Mouse (Mus musculus) embryonic facial prominence, embryonic 14.5 days (tissue): Measurements from ENCODE around the gene Fsd2. TPM values are rescaled to one million over a fixed set of nuclear protein-coding genes. Genes with fewer than 3 reads are reported as not detected.

Experiments
- ATAC-seq: fragments of 200-750 bp; cut with Nextera tagmentation; 2 replicates; pipeline ENCODE4 v1.8.0; 2017; ENCODE audit warnings: low read depth, moderate number of reproducible peaks, moderate TSS enrichment
- DNase-seq: peaks from one replicate; pipeline ENCODE4 v3.0.0-alpha.2; 2015; ENCODE audit warnings: low spot score
- H3K27ac ChIP-seq: fragments of 300-500 bp; sonication (generic); replicated peaks from 2 replicates; pipeline ENCODE4 v1.5.1; 2014; ENCODE audit warnings: low read depth, mild to moderate bottlenecking, low read length, moderate library complexity
- H3K27me3 ChIP-seq: fragments of 300-500 bp; sonication (generic); replicated peaks from 2 replicates; pipeline ENCODE4 v1.6.1; 2014; ENCODE audit warnings: low read length; ENCODE audit not compliant: control insufficient read depth, insufficient read depth
- H3K36me3 ChIP-seq: fragments of 300-500 bp; sonication (generic); 2 replicates; pipeline ENCODE4 v1.6.1; 2014; ENCODE audit warnings: low read length, mixed read lengths; ENCODE audit not compliant: control insufficient read depth, insufficient read depth
- H3K4me1 ChIP-seq: fragments of 300-500 bp; sonication (generic); 2 replicates; pipeline ENCODE4 v1.6.1; 2014; ENCODE audit warnings: antibody characterized with exemption, low read length; ENCODE audit not compliant: control insufficient read depth, insufficient read depth
- H3K4me2 ChIP-seq: fragments of 300-500 bp; sonication (generic); 2 replicates; pipeline ENCODE4 v1.6.1; 2014; ENCODE audit warnings: low read depth, mild to moderate bottlenecking, low read length, moderate library complexity, mixed read lengths
- H3K4me3 ChIP-seq: fragments of 300-500 bp; sonication (generic); 2 replicates; pipeline ENCODE4 v1.5.1; 2014; ENCODE audit warnings: low read depth, mild to moderate bottlenecking, low read length
- H3K9ac ChIP-seq: fragments of 300-500 bp; sonication (generic); 2 replicates; pipeline ENCODE4 v1.6.1; 2014; ENCODE audit warnings: low read depth, mild to moderate bottlenecking, low read length, moderate library complexity, mixed read lengths
- H3K9me3 ChIP-seq: fragments of 300-500 bp; sonication (generic); 2 replicates; pipeline ENCODE4 v1.6.1; 2016; ENCODE audit warnings: low read length; ENCODE audit not compliant: control insufficient read depth
- WGBS: fragments of 180-500 bp; shearing (Covaris S2); extraction: QIAGEN DNeasy Blood & Tissue Kit; methylation state at CpG from one replicate; pipeline ENCODE4 v1.1.7; 2014; 5-methylcytosine and 5-hydroxymethylcytosine counted together
- polyA plus RNA-seq: library from polyadenylated mRNA; unstranded; fragments of >200 nt; fragmentation: Nextera tagmentation; extraction: Ambion mirVana; gene quantifications from 2 replicates; pipeline ENCODE4 v1.2.1, GENCODE M21; 2014

Gene Fsd2
- polyA plus RNA-seq = 3.7 and 5.0 TPM in 2 replicates

DNA sequence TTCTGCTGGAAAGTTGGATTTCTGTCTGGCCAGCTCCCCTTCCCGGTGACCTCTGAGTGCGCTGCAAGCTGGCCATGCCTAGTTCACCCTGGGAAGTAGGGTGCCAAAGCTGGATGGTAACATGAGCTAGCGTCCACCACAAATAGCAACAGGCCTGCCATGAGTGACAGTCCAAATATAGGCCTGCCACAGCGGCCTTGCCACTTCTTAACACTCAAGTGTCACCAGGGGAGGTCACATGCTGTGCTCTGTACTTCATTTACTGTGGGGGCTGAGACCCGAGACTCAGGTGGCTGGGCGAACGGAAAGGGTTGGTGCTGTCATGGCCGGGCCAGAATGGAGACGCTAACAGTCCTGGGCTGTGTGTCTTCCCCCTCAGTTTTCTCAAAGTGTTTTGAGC, at the start of gene Fsd2:
Gene Fsd2 (minus strand): TSS at position 53 of the 400 bp plus-strand sequence.
- peak; percentile 24 for DNase-seq
- H3K9me3 ChIP-seq = no peaks in the 10 kb centered on the region
- H3K27me3 ChIP-seq = no peaks in the 10 kb centered on the region
- no peak within 1 kb of the TSS for H3K4me2 ChIP-seq
- ATAC-seq = no peak
- no peaks in the 10 kb centered on the region for H3K4me1 ChIP-seq
- no peak within 1 kb of the TSS for H3K4me3 ChIP-seq
- no peak within 1 kb of the TSS for H3K9ac ChIP-seq
- no peaks in the 10 kb centered on the region for H3K36me3 ChIP-seq
- H3K27ac ChIP-seq = no peak within 1 kb of the TSS
- 67% methylated on average over 9 of the region's 9 CpGs for WGBS

DNA sequence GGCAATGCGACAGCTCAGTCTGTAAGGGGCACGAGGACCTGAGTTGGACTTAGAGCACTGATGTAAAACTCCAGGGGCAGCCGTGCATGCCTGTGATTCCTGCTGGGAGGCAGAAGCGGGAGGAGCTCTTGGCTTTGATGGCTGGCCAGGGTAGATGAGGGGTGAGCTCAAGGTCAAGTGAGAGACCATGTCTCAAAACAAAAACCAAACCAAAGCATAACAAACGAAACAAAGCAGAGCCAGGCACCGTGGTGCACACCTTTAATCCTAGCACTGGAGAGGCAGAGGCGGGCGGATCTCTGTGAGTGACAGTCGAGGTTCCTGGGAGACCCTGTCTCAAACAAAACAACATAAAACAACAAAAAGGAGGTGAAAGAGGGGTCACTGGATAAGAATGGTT, 48.3 kb upstream of the Fsd2 start:
- WGBS = 75% methylated on average over 9 of the region's 9 CpGs
- H3K4me2 ChIP-seq = no peak overlapping the region
- no peak overlapping the region for H3K27ac ChIP-seq
- no peaks in the 10 kb centered on the region for H3K27me3 ChIP-seq
- no peak for DNase-seq
- H3K9ac ChIP-seq = no peak overlapping the region
- H3K36me3 ChIP-seq = no peaks in the 10 kb centered on the region
- H3K4me3 ChIP-seq = no peak overlapping the region
- no peaks in the 10 kb centered on the region for H3K9me3 ChIP-seq
- no peaks in the 10 kb centered on the region for H3K4me1 ChIP-seq
- ATAC-seq = no peak

DNA sequence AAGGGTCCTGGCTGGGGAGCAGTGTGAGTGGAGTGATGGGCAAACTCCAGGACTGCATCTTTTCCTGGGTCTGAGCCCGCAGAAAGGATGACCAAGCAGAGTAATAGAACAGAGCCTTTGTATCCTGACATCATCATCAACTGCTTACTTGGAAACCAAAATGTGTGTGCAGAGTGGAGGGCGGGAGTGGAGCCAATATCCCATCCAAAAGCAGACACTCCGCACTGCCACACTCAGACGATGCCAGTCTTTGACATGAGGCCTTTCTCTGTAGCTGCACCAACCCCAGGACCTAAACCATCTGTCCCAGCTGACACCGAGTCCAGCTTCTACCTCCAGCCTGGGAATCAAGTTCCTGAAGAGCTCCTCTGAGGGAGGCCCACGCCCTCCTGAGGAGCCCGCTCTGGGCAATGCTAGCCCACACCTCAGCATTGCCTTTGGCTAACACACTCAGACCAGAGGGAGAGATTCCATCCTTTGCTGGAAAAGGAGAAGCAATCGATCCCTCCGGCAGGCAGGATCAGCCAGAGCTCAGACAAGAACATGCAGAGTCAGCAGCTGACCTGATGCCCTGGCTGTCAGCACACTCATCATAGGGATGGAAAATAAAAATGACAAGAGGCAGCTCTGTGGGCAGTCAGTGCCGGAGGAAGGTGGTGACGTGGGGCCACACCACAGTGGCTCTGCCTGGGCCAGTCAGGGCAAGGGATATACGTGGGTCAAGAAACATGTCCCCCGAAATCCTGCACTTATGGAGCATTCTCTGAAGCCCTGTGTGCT, 46.3 kb upstream of the Fsd2 start:
- 79% methylated on average over 13 of the region's 13 CpGs for WGBS
- H3K27me3 ChIP-seq = no peaks in the 10 kb centered on the region
- H3K4me2 ChIP-seq = no peak overlapping the region
- no peak for ATAC-seq
- no peak overlapping the region for H3K4me3 ChIP-seq
- H3K36me3 ChIP-seq = no peaks in the 10 kb centered on the region
- H3K4me1 ChIP-seq = no peaks in the 10 kb centered on the region
- H3K9ac ChIP-seq = no peak overlapping the region
- no peaks in the 10 kb centered on the region for H3K9me3 ChIP-seq
- no peak overlapping the region for H3K27ac ChIP-seq
- no peak for DNase-seq

DNA sequence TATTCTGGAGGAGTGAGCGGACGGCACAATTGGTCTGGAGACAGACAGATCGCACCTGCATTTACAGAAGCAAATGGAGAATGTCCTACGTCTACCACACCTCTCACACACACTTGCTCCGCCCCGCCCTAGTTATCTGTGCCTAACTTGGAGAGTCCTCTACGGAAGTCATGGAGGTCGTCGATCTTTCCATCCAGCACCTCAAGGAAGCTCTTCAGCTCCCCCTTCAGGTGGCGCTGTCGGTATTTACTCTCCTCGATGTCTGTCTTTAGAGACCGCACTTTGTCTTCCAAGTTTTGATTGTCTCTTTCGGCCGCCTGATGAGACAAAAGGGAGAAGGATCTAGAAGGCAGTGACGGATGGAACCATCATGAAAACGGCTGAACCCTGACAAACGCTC, 43.4 kb upstream of the Fsd2 start:
- Histone ChIP-seq H3K27me3 (no peaks in the 10 kb centered on the region), H3K4me1 (no peaks in the 10 kb centered on the region), H3K36me3 (no peaks in the 10 kb centered on the region), H3K9me3 (no peaks in the 10 kb centered on the region), H3K4me2 (no peak overlapping the region), H3K9ac (no peak overlapping the region), H3K4me3 (no peak overlapping the region), H3K27ac (no peak overlapping the region)
- WGBS = 63% methylated on average over 18 of the region's 18 CpGs
- DNase-seq (peak; percentile 20), ATAC-seq (no peak)

DNA sequence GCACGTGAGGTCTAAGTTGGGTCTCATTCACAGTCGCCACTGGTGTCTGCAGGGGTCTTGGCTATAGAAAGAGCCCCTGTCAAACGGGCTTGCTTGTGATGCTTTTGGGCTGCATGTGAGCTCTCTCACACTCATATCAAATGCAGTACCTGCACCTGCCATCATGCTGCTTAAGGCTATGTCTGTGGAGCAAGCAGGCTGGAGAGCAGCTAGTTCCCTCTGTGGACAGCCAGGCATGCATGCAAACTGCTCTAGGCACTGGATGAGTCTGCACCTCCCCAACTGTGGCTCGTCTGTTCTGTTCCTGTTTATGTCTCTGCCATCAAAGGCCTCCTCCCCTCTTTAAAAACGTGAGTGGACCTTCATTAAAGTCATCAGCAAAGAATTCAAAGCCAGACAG, 39.7 kb upstream of the Fsd2 start:
- WGBS = 56% methylated on average over 5 of the region's 5 CpGs
- Histone ChIP-seq H3K27ac (no peak overlapping the region), H3K4me2 (no peak overlapping the region), H3K36me3 (no peaks in the 10 kb centered on the region), H3K4me1 (no peaks in the 10 kb centered on the region), H3K27me3 (no peaks in the 10 kb centered on the region), H3K9ac (no peak overlapping the region), H3K4me3 (no peak overlapping the region), H3K9me3 (no peaks in the 10 kb centered on the region)
- ATAC-seq (no peak), DNase-seq (no peak)

DNA sequence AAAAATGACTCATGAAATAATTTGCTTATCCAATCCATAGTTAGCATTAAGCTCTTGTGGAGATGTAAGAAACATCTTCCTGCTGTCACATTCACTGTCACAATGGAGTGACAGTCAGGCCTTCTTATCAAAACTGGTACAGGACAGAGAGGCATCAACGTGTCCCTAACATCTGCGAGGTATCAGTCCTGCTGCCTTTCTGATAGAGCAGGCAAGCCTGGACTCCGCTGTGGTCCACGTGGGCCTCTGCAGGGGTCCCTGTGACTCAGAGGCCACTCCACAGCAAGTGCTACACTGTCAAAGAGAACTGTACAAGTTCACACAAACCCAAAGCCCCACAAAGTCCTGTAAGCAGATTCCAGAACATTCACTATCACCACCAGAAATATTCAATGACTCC, 38.7 kb upstream of the Fsd2 start:
- Histone ChIP-seq H3K4me2 (no peak overlapping the region), H3K27ac (no peak overlapping the region), H3K4me1 (no peaks in the 10 kb centered on the region), H3K36me3 (no peaks in the 10 kb centered on the region), H3K27me3 (no peaks in the 10 kb centered on the region), H3K9ac (no peak overlapping the region), H3K4me3 (no peak overlapping the region), H3K9me3 (no peaks in the 10 kb centered on the region)
- 71% methylated on average over 4 of the region's 4 CpGs for WGBS
- DNase-seq (no peak), ATAC-seq (no peak)

DNA sequence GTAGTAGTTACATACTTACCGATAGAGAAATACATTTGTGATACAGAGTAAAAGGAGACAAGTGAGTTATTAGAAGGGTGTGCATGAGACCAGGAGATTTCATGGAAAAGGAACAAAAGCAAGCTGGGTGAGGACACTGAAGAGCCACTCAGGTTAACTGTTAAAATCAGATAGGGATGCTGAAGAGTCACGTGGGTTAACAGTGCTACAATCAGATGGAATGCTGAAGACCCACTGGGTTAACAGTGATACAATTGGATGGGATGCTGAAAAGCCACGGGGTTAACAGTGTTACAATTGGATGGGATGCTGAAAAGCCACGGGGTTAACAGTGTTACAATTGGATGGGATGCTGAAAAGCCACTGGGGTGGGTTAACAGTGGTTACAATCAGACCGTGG, 38.2 kb upstream of the Fsd2 start:
- Histone ChIP-seq H3K4me3 (no peak overlapping the region), H3K36me3 (no peaks in the 10 kb centered on the region), H3K4me1 (no peaks in the 10 kb centered on the region), H3K4me2 (no peak overlapping the region), H3K9me3 (no peaks in the 10 kb centered on the region), H3K27ac (no peak overlapping the region), H3K27me3 (no peaks in the 10 kb centered on the region), H3K9ac (no peak overlapping the region)
- 77% methylated on average over 5 of the region's 5 CpGs for WGBS
- DNase-seq = no peak
- ATAC-seq = no peak

DNA sequence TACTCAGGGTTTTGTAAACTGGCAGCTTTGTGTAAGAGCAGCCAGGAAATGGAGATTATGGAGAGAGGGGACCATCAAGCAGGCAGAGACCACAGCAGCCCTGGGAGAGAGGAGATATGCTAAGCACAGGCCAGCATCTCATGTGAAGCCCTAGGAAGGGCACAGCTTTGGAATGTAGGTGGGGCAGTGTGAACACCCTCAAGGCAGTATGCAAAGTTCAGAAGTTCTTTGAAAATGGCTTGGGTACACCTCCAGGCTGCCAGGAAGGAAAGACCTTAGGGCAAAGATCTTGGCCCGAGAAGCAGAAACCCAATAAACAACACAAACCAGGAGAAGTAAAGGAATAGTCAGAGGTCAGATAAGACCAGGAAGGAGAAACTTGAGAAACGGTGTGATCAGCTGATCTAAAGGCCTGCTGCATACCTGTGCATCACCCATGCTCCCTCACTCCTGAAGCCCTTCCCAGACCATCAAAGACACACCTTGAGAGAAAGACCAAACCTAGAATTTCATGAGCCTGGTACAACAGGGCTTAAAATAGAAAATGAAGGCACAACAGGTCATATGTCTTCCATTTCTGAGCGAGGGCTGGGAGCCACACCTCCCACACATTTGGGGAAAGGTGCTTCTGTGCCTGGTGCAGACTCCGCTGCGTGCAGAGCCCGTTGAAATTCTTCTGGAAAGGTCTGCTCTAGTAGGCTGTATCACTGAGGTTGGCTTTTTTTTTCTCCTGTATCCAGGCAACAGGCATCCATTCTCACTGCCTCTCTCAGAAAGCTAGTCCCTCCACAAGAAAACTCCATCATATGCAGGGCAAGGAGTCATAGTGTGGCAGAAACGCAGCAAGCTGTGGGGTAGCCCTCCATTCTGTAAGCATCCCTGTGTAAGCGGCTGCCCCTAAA, 32.9 kb upstream of the Fsd2 start:
- Histone ChIP-seq H3K4me1 (no peaks in the 10 kb centered on the region), H3K4me2 (no peak overlapping the region), H3K27me3 (no peaks in the 10 kb centered on the region), H3K36me3 (peaks cover 23% of the 10 kb centered on the region; the same call in 1 of the 2 replicates), H3K4me3 (no peak overlapping the region), H3K27ac (no peak overlapping the region), H3K9ac (no peak overlapping the region), H3K9me3 (no peaks in the 10 kb centered on the region)
- DNase-seq (no peak), ATAC-seq (no peak)
- WGBS = 61% methylated on average over 8 of the region's 8 CpGs
